Mouse (Mus musculus): ENCODE data around the gene Hmgb1.

GRCm38 (mm10) chr5:149172246-149172645, 12.0 kb downstream of the Hmgb1 start:
- TF ChIP-seq CTCF (IDR thresholded peaks at IDR 0.05; ENCODE audit: borderline replicate concordance, insufficient read depth, low read depth, low read length) (no peak), POLR2A (IDR thresholded peaks at IDR 0.05; ENCODE audit: borderline replicate concordance, insufficient read depth, low read length) (no peak)
